Mouse (Mus musculus): ENCODE measurements around the gene Kifc3. TPM values are rescaled to one million over a fixed set of nuclear protein-coding genes. Genes with fewer than 3 reads are reported as not detected.
"Not testable (repeated sequence)": the region's sequence is repeated elsewhere in the genome, so short reads cannot be mapped to it uniquely, and the experiment has no call there.

Kifc3 gene
- polyA plus RNA-seq, 1 experiment from 2014 or later = 9.1 TPM

DNA sequence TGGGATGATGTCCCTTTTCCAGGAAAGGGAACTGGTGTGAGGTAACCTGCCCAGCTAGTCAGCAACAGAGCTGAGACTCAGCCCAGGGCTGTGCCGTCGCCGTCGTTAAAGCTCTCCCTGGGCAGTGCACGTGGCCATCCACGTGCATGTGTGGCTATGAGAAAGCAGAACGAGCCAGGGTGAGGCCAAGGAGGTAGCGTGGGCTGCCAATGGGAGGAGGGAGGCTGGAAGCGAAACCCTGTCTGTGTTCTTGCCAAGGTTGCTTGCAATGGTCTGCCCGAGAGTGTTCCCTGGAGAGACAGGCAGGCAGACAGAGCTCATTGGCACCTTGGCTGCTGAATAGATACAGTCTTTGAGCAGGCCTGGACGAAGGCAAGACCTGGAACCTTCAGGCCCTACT, 36.7 kb downstream of the Kifc3 start:
- no peak for DNase-seq (ENCODE audit: low spot score)
- H3K4me1 ChIP-seq (replicated peaks) = peaks cover 24% of the 10 kb centered on the region
- no peaks in the 10 kb centered on the region for H3K27me3 ChIP-seq (ENCODE audit: insufficient read depth, poor library complexity, severe bottlenecking)
- 0 out of 2 replicates have a peak overlapping the region, but pooled peaks have one; percentile 10 for H3K27ac ChIP-seq
- H3K36me3 ChIP-seq = no peaks in the 10 kb centered on the region
- WGBS = 87% methylated on average over 11 of the region's 11 CpGs
- H3K9me3 ChIP-seq = no peaks in the 10 kb centered on the region
- H3K4me3 ChIP-seq = no peak overlapping the region

DNA sequence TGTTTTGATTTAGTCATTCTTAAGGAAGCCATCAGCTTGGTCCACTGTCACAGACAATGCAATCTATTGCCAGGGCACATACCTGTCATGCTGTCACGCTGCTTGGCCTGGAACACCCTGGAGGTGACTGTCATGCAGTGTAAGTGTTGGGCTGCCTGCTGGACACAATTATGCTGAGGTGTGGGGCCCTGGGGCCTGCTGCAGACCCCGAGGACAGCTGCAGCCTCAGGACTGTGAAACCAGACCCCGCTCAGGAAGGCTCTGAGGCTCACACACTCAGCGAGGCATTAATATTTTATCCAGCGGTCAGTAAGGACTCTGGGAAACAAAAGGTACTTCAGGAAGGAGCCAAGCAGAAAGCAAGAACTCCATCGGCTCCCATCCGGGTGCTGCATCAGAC, 38.1 kb downstream of the Kifc3 start:
- no peak for DNase-seq (ENCODE audit: low spot score)
- Histone ChIP-seq H3K27me3 (ENCODE audit: insufficient read depth, poor library complexity, severe bottlenecking) (no peaks in the 10 kb centered on the region), H3K4me3 (no peak overlapping the region), H3K9me3 (no peaks in the 10 kb centered on the region), H3K36me3 (no peaks in the 10 kb centered on the region), H3K27ac (peak overlapping the region; percentile 62), H3K4me1 (replicated peaks) (peaks cover 24% of the 10 kb centered on the region)
- WGBS = 58% methylated on average over 7 of the region's 7 CpGs

DNA sequence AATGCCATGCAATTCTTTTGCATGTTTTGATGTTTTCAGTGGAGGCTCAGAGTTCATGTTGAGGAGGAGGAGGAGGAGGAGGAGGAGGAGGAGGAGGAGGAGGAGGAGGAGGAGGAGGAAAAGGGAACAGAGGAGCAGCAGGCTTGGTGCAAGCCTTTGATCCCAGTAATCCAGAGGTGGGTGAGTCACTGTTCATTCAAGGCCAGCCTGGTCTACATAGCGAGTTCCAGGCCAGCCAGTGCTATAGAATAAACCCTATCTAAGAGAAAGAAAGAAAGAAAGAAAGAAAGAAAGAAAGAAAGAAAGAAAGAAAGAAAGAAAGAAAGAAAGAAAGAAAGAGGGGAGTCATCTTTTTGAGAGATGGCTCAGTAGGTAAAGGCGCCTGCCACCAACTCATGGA, 38.6 kb downstream of the Kifc3 start:
- not testable (repeated sequence) for H3K36me3 ChIP-seq; H3K9me3 ChIP-seq; H3K27ac ChIP-seq; H3K27me3 ChIP-seq (ENCODE audit: insufficient read depth, poor library complexity, severe bottlenecking); DNase-seq (ENCODE audit: low spot score); H3K4me3 ChIP-seq
- WGBS = 84% methylated on average over 2 of the region's 2 CpGs
- peaks cover 24% of the 10 kb centered on the region for H3K4me1 ChIP-seq (replicated peaks)

DNA sequence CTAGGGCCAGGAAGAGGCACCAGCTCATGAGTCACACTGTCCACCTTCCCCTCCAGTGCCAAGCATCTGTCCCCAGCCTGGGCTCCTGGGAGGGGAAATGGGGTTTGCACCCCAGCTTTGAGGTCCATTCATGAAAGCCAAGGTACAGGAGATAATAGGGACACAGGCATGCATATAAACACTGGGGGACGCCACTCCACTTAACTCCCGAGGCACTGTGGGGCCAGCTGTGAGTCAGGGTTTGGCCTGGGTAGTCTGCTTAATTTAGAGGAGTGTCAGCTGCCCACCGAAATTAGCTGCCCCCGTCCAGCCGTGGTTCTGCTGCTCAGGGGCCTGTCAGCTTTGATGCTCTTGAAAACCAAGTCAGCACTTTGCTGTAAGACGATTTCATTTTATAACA, 39.8 kb downstream of the Kifc3 start:
- Histone ChIP-seq H3K36me3 (no peaks in the 10 kb centered on the region), H3K27me3 (ENCODE audit: insufficient read depth, poor library complexity, severe bottlenecking) (no peaks in the 10 kb centered on the region), H3K27ac (peak overlapping the region; percentile 54; the same call in 1 of the 2 replicates), H3K4me1 (replicated peaks) (peaks cover 22% of the 10 kb centered on the region), H3K4me3 (no peak overlapping the region), H3K9me3 (no peaks in the 10 kb centered on the region)
- no peak for DNase-seq (ENCODE audit: low spot score)
- WGBS = 65% methylated on average over 6 of the region's 6 CpGs

DNA sequence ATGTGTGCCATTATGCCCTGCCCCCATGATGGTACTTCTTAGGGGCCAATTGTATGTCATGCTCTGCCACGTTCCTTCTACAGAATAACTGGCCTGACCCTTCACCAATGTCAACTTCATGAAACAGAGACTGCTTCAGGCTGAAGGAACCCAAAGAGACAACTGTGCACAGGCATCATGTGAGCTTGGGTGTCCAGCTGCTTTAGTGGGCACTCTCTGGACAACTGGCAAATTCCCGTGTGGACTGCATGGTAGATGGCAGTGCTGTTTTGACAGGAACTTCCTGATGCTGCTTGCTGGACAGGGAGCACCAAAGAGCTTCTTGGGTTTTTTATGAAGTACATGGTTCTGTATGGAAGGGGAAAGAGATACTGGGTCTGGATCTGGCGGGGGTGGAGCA, 43.3 kb downstream of the Kifc3 start:
- Histone ChIP-seq H3K9me3 (no peaks in the 10 kb centered on the region), H3K27me3 (ENCODE audit: insufficient read depth, poor library complexity, severe bottlenecking) (no peaks in the 10 kb centered on the region), H3K4me3 (no peak overlapping the region), H3K36me3 (no peaks in the 10 kb centered on the region), H3K4me1 (replicated peaks) (peaks cover 25% of the 10 kb centered on the region), H3K27ac (no peak overlapping the region)
- WGBS = 75% methylated on average over 3 of the region's 3 CpGs
- DNase-seq (ENCODE audit: low spot score) = no peak

DNA sequence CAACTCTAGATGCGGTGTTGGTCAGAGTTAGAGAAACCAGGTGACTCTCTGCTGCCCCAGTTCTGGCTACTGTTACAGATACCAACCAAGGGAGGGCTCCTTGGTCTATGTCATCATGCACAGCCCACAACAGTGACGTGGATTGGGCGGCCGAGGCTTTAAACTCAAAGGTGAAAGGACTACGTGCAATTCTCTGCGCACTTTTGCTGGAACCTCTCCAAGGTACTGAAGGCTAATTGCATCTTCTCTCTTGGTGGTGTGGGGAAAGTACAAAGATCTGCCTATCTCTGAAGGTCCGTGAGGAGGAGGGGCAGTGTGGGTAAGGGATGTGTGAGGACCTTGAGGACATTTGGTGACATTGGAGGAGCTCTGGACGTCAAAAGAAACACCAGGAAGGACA, 44.0 kb downstream of the Kifc3 start:
- WGBS = 84% methylated on average over 8 of the region's 8 CpGs
- Histone ChIP-seq H3K4me1 (replicated peaks) (peaks cover 30% of the 10 kb centered on the region), H3K4me3 (no peak overlapping the region), H3K27me3 (ENCODE audit: insufficient read depth, poor library complexity, severe bottlenecking) (no peaks in the 10 kb centered on the region), H3K9me3 (no peaks in the 10 kb centered on the region), H3K27ac (no peak overlapping the region), H3K36me3 (no peaks in the 10 kb centered on the region)
- no peak for DNase-seq (ENCODE audit: low spot score)

DNA sequence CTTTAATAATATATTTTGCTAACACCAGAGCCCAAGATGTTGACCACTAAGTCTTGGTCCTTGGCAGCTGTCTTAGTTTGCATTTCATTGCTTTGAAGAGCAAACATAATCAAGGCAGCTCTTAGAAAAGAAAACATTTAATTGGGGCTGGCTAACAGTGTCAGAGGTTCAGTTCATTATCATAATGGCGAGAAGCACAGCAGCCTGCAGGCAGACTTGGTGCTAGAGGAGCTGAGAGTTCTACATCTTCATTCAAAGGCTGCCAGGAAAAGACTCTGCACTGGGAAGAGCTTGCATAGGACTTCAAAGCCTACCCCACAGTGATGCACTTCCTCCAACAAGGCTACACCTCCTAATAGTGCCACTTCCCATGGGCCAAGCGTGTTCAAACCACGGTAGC, 45.5 kb downstream of the Kifc3 start:
- Histone ChIP-seq H3K27ac (no peak overlapping the region), H3K27me3 (ENCODE audit: insufficient read depth, poor library complexity, severe bottlenecking) (no peaks in the 10 kb centered on the region), H3K36me3 (no peaks in the 10 kb centered on the region), H3K9me3 (no peaks in the 10 kb centered on the region), H3K4me1 (replicated peaks) (peaks cover 20% of the 10 kb centered on the region; the same call in 1 of the 2 replicates), H3K4me3 (no peak overlapping the region)
- WGBS = 69% methylated on average over 3 of the region's 3 CpGs
- no peak for DNase-seq (ENCODE audit: low spot score)

DNA sequence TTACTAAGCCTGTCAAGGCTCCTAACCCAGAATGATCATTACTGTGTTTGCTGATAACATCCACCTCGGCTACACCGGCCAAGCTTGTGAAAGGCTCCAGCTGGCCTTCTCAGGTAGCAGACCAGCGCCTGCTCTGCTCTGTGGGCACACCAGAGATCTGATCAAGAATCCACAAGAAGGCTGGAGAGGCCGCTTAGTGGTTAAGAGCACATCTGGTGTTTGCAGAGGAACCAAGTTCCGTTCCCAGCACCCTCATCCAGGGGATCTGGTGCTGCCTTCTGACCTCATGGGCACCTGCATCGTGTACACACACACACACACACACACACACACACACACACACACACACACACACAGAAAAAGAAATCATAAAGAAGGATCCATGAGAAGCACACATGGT, 46.5 kb downstream of the Kifc3 start:
- Histone ChIP-seq H3K27me3 (ENCODE audit: insufficient read depth, poor library complexity, severe bottlenecking) (no peaks in the 10 kb centered on the region), H3K4me3 (no peak overlapping the region), H3K4me1 (replicated peaks) (peaks cover 20% of the 10 kb centered on the region; the same call in 1 of the 2 replicates), H3K9me3 (no peaks in the 10 kb centered on the region), H3K36me3 (no peaks in the 10 kb centered on the region), H3K27ac (no peak overlapping the region)
- WGBS = 91% methylated on average over 6 of the region's 6 CpGs
- no peak for DNase-seq (ENCODE audit: low spot score)

DNA sequence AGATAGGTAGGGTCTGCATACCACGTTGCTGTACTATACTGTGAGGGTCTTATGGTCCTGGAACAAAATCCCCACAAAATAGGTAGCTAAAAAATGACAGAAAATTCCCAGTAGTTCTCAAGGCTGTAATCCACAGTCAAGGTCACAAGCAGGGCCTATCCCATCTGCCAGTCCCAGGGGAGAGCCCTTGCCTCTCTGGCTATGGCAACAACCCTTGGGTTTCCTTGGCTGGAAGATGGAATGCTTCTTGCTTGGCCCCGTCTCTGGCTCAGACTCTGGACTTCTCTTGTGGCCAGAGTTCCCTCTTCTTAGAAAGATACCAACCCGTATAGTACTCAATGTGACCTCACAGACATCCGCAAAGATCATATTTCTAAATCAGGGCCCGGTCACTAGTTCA, 47.3 kb downstream of the Kifc3 start:
- Histone ChIP-seq H3K4me1 (replicated peaks) (peaks cover 20% of the 10 kb centered on the region; the same call in 1 of the 2 replicates), H3K36me3 (no peaks in the 10 kb centered on the region), H3K9me3 (no peaks in the 10 kb centered on the region), H3K4me3 (no peak overlapping the region), H3K27me3 (ENCODE audit: insufficient read depth, poor library complexity, severe bottlenecking) (no peaks in the 10 kb centered on the region), H3K27ac (no peak overlapping the region)
- DNase-seq (ENCODE audit: low spot score) = no peak
- 84% methylated on average over 5 of the region's 5 CpGs for WGBS

DNA sequence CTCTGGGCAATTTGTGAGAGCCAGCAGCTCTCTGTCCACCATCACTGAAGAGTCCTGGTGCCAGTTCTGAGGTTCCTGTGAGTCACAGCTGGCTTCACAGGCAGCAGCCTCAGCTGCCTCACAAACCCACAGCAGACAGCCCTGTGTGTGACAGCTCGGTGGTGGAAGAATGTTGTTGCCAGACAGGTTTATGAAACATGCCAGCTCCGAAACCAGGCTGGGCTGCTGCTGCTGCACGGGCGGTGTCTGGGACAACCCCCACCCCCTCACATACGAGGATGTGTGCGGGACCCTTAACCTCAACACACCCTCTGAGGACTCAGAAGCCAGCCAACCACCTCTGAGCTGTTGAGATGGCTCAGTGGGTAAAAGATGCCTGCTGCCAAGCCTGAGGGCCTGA, 48.0 kb downstream of the Kifc3 start:
- no peaks in the 10 kb centered on the region for H3K27me3 ChIP-seq (ENCODE audit: insufficient read depth, poor library complexity, severe bottlenecking)
- H3K4me1 ChIP-seq (replicated peaks) = peaks cover 21% of the 10 kb centered on the region; the same call in 1 of the 2 replicates
- H3K4me3 ChIP-seq = no peak overlapping the region
- no peaks in the 10 kb centered on the region for H3K9me3 ChIP-seq
- H3K27ac ChIP-seq = peak overlapping the region; percentile 2; the same call in 1 of the 2 replicates
- H3K36me3 ChIP-seq = no peaks in the 10 kb centered on the region
- DNase-seq (ENCODE audit: low spot score) = no peak
- WGBS = 68% methylated on average over 6 of the region's 6 CpGs

DNA sequence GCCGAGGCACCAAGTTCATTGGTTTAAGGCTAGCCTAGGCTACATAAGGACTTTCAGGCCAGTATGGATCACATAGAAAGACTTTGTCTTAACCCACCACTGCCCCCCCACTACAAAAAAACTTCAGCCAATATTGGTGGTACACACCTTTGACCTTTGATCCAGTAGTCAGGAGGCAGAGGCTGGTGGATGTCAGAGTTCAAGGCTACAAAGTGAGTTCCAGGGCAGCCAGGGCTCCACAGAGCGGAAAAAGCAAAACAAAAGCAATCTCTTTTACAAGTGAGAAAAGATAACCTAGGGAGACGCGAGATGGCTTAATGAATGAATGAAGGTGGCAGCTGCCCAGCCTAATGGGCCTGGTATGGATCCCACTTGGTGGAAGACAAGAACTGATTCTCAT, 48.6 kb downstream of the Kifc3 start:
- no peaks in the 10 kb centered on the region for H3K27me3 ChIP-seq (ENCODE audit: insufficient read depth, poor library complexity, severe bottlenecking)
- no peak for DNase-seq (ENCODE audit: low spot score)
- no peaks in the 10 kb centered on the region for H3K9me3 ChIP-seq
- H3K4me3 ChIP-seq = no peak overlapping the region
- H3K36me3 ChIP-seq = no peaks in the 10 kb centered on the region
- H3K27ac ChIP-seq = no peak overlapping the region
- peaks cover 25% of the 10 kb centered on the region; the same call in 1 of the 2 replicates for H3K4me1 ChIP-seq (replicated peaks)
- 72% methylated on average over 4 of the region's 4 CpGs for WGBS

DNA sequence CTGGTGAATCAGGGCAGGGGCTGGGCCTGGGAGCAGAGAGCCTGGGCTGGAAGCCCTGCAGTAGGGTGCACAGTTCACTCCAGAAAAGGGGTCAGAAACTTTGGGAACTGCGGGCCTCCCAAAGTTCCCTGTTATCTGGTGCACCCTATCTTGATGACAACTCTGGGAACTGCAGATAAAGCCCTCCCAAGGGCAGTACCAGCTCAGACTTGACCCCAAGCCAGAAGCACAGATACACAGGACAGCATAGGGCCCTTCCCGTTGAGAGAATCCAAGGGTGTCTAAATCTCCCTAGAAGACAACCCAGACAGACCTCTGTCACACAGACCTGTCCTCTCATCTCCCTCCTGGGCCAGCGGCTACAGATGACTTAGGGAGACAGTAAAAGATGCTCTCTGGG, 52.0 kb downstream of the Kifc3 start:
- WGBS = 86% methylated on average over 3 of the region's 3 CpGs
- no peak for DNase-seq (ENCODE audit: low spot score)
- no peaks in the 10 kb centered on the region for H3K27me3 ChIP-seq (ENCODE audit: insufficient read depth, poor library complexity, severe bottlenecking)
- H3K4me3 ChIP-seq = no peak overlapping the region
- peaks cover 21% of the 10 kb centered on the region; the same call in 1 of the 2 replicates for H3K4me1 ChIP-seq (replicated peaks)
- no peaks in the 10 kb centered on the region for H3K36me3 ChIP-seq
- H3K9me3 ChIP-seq = no peaks in the 10 kb centered on the region
- no peak overlapping the region; the same call in 1 of the 2 replicates for H3K27ac ChIP-seq

DNA sequence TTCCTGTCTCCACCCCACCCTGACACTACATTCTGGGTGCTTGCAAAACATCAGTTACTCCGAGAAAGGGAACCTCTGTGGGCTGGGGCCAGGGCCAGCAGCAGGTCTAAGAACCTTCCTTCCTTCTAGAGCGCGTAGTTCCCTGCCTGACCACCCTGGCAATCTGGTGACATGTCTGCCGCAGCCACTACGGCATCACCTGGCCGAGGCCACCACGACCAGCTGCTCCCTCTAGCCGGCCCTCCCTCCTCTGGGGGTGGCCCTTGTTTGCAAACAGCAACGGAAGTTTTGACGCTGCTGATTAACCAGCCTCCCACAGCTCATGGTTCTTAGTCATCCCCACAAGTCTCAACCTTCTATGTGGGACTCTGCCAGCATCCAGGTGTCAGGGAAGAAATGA, 53.2 kb downstream of the Kifc3 start:
- Histone ChIP-seq H3K27me3 (ENCODE audit: insufficient read depth, poor library complexity, severe bottlenecking) (peaks cover 4% of the 10 kb centered on the region; the same call in 1 of the 2 replicates), H3K9me3 (no peaks in the 10 kb centered on the region), H3K27ac (no peak overlapping the region), H3K4me1 (replicated peaks) (peaks cover 11% of the 10 kb centered on the region; the same call in 1 of the 2 replicates), H3K36me3 (no peaks in the 10 kb centered on the region), H3K4me3 (no peak overlapping the region)
- 55% methylated on average over 10 of the region's 10 CpGs for WGBS
- no peak for DNase-seq (ENCODE audit: low spot score)

DNA sequence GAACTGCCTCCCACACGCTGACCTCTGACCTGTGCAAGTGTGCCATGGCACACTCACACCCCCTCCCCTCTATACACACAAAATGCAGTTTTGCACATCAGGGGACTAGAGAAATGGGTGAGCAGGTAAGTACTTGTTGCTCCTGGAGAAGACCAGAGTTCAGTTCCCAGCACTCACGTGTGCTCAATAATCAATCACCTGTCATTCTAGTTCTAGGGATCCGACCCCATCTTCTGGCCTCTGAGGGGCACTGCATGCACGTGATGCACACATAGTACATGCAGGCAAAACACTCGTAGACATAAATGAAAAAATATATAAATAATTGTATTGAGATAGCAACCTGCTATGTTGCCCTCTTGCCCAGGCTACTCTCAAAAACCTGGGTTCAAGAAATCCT, 55.8 kb downstream of the Kifc3 start:
- no peak for DNase-seq (ENCODE audit: low spot score)

More for the DNA sequence above, 55.8 kb downstream of the Kifc3 start:
- Histone ChIP-seq H3K36me3 (no peaks in the 10 kb centered on the region), H3K9me3 (no peaks in the 10 kb centered on the region), H3K27ac (no peak overlapping the region), H3K4me3 (no peak overlapping the region), H3K4me1 (replicated peaks) (peaks cover 25% of the 10 kb centered on the region), H3K27me3 (ENCODE audit: insufficient read depth, poor library complexity, severe bottlenecking) (peaks cover 21% of the 10 kb centered on the region; the same call in 1 of the 2 replicates)
- WGBS = 92% methylated on average over 5 of the region's 5 CpGs

All from hindbrain, embryonic 10.5 days (tissue).